Mouse (Mus musculus) intestine, embryonic 14.5 days (tissue): ENCODE results near the gene Adgrg5. TPM values are rescaled to one million over a fixed set of nuclear protein-coding genes. Genes with fewer than 3 reads are reported as not detected.

Experiments used
- polyA plus RNA-seq: library from polyadenylated mRNA; unstranded; fragments of >200 nt; fragmentation: Nextera tagmentation; extraction: Ambion mirVana; gene quantifications from 2 replicates; pipeline ENCODE4 v1.2.1, GENCODE M21; 2014

Gene Adgrg5
- polyA plus RNA-seq, 1 experiment from 2014 or later: 1.4 TPM

Other genes with a start within 250 kb of the Adgrg5 start
- 41.0 and 45.1 TPM in 2 replicates for gene Pllp, start 227.4 kb upstream of the Adgrg5 start, polyA plus RNA-seq
- not detected in 2 replicates for gene Ccl22, start 178.1 kb upstream of the Adgrg5 start, polyA plus RNA-seq
- 7.2 and 10.8 TPM in 2 replicates for gene Cx3cl1, start 151.7 kb upstream of the Adgrg5 start, polyA plus RNA-seq
- gene Ccl17, start 113.2 kb upstream of the Adgrg5 start, polyA plus RNA-seq: not detected in 2 replicates
- 81.6 and 83.4 TPM in 2 replicates for gene Coq9, start 85.4 kb upstream of the Adgrg5 start, polyA plus RNA-seq
- 94.9 and 102 TPM in 2 replicates for gene Ciapin1, start 85.3 kb upstream of the Adgrg5 start, polyA plus RNA-seq
- gene Polr2c, start 66.2 kb upstream of the Adgrg5 start, polyA plus RNA-seq: 160 and 171 TPM in 2 replicates
- gene Dok4, start 47.4 kb upstream of the Adgrg5 start, polyA plus RNA-seq: 24.1 and 27.7 TPM in 2 replicates
- gene Ccdc102a, start 5.6 kb upstream of the Adgrg5 start, polyA plus RNA-seq: 27.5 and 28.2 TPM in 2 replicates
- gene Adgrg1, start 51.1 kb downstream of the Adgrg5 start, polyA plus RNA-seq: 23.6 and 26.5 TPM in 2 replicates
- gene Adgrg3, start 94.0 kb downstream of the Adgrg5 start, polyA plus RNA-seq: 3.2 and 3.6 TPM in 2 replicates
- gene Drc7, start 131.4 kb downstream of the Adgrg5 start, polyA plus RNA-seq: not detected in 2 replicates
- 18.5 and 20.5 TPM in 2 replicates for gene Katnb1, start 157.5 kb downstream of the Adgrg5 start, polyA plus RNA-seq